Mouse (Mus musculus): ENCODE measurements around the gene Synpr. TPM values are rescaled to one million over a fixed set of nuclear protein-coding genes. Genes with fewer than 3 reads are reported as not detected.
A peak's percentile ranks its signal among the peaks of the same experiment; 100 is the strongest.

The Synpr gene
- polyA plus RNA-seq, 1 experiment from 2014 or later: 15.9 TPM

DNA sequence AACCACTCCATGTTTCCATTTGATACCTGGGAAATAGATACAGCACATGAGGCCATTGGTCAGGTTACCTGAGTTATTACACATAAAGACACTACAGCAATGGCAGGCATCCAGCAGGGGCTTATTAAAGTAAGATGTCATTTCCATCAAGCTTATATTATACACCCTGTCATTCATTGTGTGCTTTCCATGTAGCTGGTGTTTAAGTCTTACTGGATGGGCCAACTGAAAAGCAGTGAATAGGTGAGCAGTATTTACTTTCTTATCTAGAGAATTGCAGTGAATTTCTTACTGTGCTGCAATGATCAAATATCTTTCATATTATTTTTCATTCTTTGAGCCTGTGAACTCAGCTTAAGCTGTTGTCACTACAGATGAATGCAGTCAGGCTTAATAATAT is 287.4 kb downstream of the Synpr start:
- H3K27me3 ChIP-seq (replicated peaks): no peaks in the 10 kb centered on the region
- H3K36me3 ChIP-seq: no peaks in the 10 kb centered on the region
- H3K27ac ChIP-seq: no peak overlapping the region
- no peaks in the 10 kb centered on the region for H3K9me3 ChIP-seq
- no peak overlapping the region for H3K4me3 ChIP-seq
- no peaks in the 10 kb centered on the region for H3K4me1 ChIP-seq
- H3K4me2 ChIP-seq (replicated peaks): no peak overlapping the region
- no peak overlapping the region for H3K9ac ChIP-seq
- ATAC-seq (ENCODE audit: low FRiP score, low read depth): no peak

DNA sequence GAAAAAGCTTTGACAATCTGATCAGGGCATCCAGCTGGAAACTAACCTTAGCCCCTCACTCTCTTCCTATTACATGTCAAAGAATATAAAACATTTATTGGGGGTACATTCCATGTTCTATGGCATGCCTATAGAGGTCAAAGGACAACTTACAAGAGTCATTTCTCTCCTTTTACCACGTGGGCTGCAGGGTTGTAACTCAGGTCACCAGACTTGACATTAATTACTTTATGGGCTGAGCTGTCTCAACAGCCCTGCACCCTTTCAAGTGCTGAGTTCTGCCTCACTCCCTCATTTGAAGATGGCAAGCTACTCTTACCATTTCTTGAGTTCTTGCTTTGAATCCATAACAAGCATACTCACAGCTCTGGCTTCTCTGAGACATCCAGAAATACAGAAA is 287.9 kb downstream of the Synpr start:
- 0% methylated on average over 1 of the region's 1 CpGs for WGBS
- Histone ChIP-seq H3K4me2 (replicated peaks) (no peak overlapping the region), H3K9ac (no peak overlapping the region), H3K36me3 (no peaks in the 10 kb centered on the region), H3K4me3 (no peak overlapping the region), H3K27ac (no peak overlapping the region), H3K4me1 (no peaks in the 10 kb centered on the region), H3K9me3 (no peaks in the 10 kb centered on the region), H3K27me3 (replicated peaks) (no peaks in the 10 kb centered on the region)
- no peak for ATAC-seq (ENCODE audit: low FRiP score, low read depth)

DNA sequence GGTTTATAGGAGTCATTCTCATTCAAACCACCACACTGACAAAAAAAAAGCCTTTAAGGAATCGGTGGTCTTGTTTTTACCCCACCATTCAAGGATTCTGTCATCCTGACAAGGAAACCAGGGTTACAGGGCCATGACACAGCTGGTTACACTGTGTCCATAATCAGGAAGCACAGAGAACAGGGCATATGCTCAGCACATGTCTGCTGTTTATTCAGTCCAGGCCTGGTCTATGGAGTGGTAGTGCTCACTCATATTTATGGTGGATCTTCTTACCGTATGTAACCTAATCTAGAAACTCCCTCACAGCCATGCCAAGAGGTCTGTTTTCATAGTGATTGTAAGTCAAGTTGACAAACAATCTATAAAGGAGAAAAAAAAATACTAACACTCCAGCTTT is 293.5 kb downstream of the Synpr start:
- no peaks in the 10 kb centered on the region for H3K9me3 ChIP-seq
- 81% methylated on average over 2 of the region's 2 CpGs for WGBS
- H3K9ac ChIP-seq: no peak overlapping the region
- no peak overlapping the region for H3K27ac ChIP-seq
- no peaks in the 10 kb centered on the region for H3K4me1 ChIP-seq
- no peak overlapping the region for H3K4me3 ChIP-seq
- H3K4me2 ChIP-seq (replicated peaks): no peak overlapping the region
- ATAC-seq (ENCODE audit: low FRiP score, low read depth): no peak
- H3K27me3 ChIP-seq (replicated peaks): no peaks in the 10 kb centered on the region
- H3K36me3 ChIP-seq: no peaks in the 10 kb centered on the region

DNA sequence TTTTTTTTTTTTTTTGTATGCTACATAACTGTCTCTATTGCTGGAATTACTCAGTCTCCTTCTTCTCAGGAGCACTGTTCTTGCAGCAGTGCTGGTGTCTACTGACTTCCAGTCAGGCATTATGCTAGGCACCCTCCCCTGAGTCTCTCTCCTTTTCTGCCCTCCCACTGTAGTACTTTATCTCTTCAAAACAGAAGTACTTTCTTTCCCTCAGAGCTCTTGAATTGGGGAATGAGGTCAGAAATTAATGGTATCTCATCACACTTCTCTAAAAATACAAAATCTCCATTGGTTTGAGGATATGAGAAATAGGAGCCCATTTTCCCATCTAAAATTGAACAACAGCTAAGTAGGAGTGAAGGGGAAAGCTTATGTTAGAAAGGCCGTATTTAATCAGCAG is 294.2 kb downstream of the Synpr start:
- 93% methylated on average over 1 of the region's 1 CpGs for WGBS
- no peaks in the 10 kb centered on the region for H3K36me3 ChIP-seq
- H3K9me3 ChIP-seq: no peaks in the 10 kb centered on the region
- no peaks in the 10 kb centered on the region for H3K27me3 ChIP-seq (replicated peaks)
- no peaks in the 10 kb centered on the region for H3K4me1 ChIP-seq
- H3K9ac ChIP-seq: no peak overlapping the region
- no peak overlapping the region for H3K27ac ChIP-seq
- no peak for ATAC-seq (ENCODE audit: low FRiP score, low read depth)
- no peak overlapping the region for H3K4me3 ChIP-seq
- H3K4me2 ChIP-seq (replicated peaks): no peak overlapping the region

DNA sequence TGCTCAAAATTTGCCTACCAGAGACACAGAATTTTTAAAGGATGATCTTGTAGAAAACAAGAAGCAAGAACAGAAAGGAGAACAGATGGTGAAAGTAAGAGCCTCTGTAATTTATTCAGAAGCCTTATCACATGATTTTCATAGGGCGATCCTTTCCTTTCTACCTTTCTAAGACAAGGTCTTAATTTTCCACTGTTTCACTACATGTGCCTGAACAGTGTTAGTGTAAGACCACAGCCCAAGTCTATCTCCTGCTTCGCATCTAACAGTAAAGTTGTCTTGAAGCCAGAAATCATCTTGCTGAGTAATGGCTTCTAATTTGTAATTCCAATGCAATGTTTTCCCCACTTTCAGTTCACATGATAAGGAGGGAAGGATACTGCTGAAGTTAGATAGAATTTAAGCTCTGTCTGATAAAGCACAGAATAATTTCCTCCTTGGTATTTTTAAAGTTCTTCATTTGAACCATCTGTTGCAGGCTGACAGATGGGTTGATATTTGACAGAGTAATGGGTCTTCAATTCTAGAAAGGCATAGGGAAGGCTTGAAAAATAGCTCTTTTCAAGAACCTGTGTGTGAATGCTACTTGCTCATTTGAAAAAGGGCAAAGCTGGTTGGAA is 308.9 kb downstream of the Synpr start:
- Histone ChIP-seq H3K4me1 (no peaks in the 10 kb centered on the region), H3K27me3 (replicated peaks) (no peaks in the 10 kb centered on the region), H3K9ac (no peak overlapping the region), H3K9me3 (no peaks in the 10 kb centered on the region), H3K36me3 (no peaks in the 10 kb centered on the region), H3K27ac (no peak overlapping the region), H3K4me2 (replicated peaks) (no peak overlapping the region), H3K4me3 (no peak overlapping the region)
- no peak for ATAC-seq (ENCODE audit: low FRiP score, low read depth)
- 88% methylated on average over 2 of the region's 2 CpGs for WGBS

DNA sequence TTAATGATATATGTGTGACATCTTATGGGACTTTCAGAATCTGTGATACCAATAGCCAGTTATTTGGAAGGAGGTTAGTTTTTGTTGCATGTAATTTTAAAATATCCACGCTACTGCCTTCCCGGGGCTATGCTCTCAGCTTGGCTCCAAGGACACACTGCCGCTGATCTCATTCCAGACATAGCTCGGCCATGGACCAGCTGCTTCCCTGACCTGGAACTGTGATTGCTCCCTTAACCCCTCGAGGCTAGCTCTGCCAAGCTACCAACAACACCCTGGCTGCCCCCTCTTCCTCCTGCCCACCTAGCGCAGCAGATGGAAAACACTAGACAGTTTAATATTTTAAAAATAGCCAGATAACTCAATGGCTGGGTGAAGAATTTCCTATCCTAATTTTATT is 311.7 kb downstream of the Synpr start:
- no peaks in the 10 kb centered on the region for H3K9me3 ChIP-seq
- H3K4me3 ChIP-seq: no peak overlapping the region
- no peak overlapping the region for H3K4me2 ChIP-seq (replicated peaks)
- H3K27ac ChIP-seq: no peak overlapping the region
- H3K9ac ChIP-seq: no peak overlapping the region
- H3K4me1 ChIP-seq: no peaks in the 10 kb centered on the region
- no peaks in the 10 kb centered on the region for H3K36me3 ChIP-seq
- no peak for ATAC-seq (ENCODE audit: low FRiP score, low read depth)
- WGBS: 77% methylated on average over 6 of the region's 6 CpGs
- H3K27me3 ChIP-seq (replicated peaks): no peaks in the 10 kb centered on the region

DNA sequence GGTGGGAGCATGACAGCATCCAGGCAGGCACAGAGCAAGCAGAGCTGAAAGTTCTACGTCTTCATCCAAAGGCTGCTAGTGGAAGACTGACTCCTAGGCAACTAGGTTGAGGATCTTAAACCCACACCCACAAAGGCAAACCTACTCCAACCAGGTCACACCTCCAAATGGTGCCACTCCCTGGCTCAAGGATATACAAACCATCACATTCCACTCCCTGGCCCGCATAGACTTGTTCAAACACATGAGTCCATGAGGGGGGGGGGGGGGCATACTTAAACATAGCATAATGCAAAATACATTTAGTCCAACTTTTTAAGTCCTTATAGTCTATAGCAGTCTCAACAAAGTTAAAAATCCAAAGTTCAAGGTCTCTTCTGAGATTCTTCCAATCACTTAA is 312.6 kb downstream of the Synpr start:
- Histone ChIP-seq H3K9me3 (no peaks in the 10 kb centered on the region), H3K27ac (no peak overlapping the region), H3K4me3 (no peak overlapping the region), H3K27me3 (replicated peaks) (no peaks in the 10 kb centered on the region), H3K9ac (no peak overlapping the region), H3K4me2 (replicated peaks) (no peak overlapping the region), H3K36me3 (no peaks in the 10 kb centered on the region), H3K4me1 (no peaks in the 10 kb centered on the region)
- ATAC-seq (ENCODE audit: low FRiP score, low read depth): no peak
- 93% methylated on average over 2 of the region's 2 CpGs for WGBS

DNA sequence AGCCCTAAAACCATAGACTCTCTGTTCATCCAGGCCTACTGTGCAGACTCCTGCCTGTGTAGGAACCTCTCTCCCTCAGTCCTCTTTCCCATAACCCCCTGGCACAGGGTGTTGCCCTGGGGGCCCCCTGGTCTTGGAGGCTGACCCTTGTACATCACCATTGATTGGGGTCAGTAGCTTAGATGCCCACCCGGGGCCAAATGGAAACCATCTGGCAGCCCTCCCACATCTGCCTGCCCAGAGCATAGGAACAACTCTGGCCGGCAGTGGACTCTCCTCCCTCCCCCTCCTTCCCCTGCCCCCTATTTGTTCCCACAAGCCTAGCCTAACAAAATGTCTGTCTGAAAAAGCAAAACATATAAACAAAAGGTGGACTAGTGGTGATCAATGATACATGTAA is 336.0 kb downstream of the Synpr start:
- no peaks in the 10 kb centered on the region for H3K4me1 ChIP-seq
- H3K36me3 ChIP-seq: no peaks in the 10 kb centered on the region
- no peak overlapping the region for H3K27ac ChIP-seq
- 46% methylated on average over 2 of the region's 2 CpGs for WGBS
- no peak for ATAC-seq (ENCODE audit: low FRiP score, low read depth)
- no peak overlapping the region for H3K4me3 ChIP-seq
- no peak overlapping the region for H3K4me2 ChIP-seq (replicated peaks)
- no peak overlapping the region for H3K9ac ChIP-seq
- no peaks in the 10 kb centered on the region for H3K27me3 ChIP-seq (replicated peaks)
- no peaks in the 10 kb centered on the region for H3K9me3 ChIP-seq

DNA sequence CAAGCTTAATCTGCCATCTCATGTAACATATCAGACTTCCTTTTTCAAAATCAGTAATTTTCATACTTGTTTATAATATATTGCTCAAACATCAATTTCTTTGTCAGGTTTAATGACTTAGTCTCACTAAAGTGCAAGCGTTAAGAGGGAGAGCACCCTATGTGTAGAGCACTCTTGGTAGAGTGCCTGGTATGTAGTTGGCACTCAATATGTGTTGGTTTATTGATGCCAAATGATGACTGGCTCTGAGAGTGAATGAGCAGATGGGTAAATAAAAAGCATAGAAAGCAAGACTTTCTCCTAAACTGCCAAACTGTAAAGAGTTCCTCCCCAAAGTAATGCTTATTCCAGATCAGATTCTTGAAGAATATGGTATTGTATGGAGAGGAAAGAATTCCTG is 365.3 kb downstream of the Synpr start:
- H3K27me3 ChIP-seq (replicated peaks): no peaks in the 10 kb centered on the region
- no peaks in the 10 kb centered on the region for H3K4me1 ChIP-seq
- WGBS: 87% methylated on average over 1 of the region's 1 CpGs
- H3K4me3 ChIP-seq: no peak overlapping the region
- H3K9me3 ChIP-seq: no peaks in the 10 kb centered on the region
- H3K9ac ChIP-seq: no peak overlapping the region
- no peaks in the 10 kb centered on the region for H3K36me3 ChIP-seq
- ATAC-seq (ENCODE audit: low FRiP score, low read depth): no peak
- H3K27ac ChIP-seq: no peak overlapping the region
- H3K4me2 ChIP-seq (replicated peaks): no peak overlapping the region

DNA sequence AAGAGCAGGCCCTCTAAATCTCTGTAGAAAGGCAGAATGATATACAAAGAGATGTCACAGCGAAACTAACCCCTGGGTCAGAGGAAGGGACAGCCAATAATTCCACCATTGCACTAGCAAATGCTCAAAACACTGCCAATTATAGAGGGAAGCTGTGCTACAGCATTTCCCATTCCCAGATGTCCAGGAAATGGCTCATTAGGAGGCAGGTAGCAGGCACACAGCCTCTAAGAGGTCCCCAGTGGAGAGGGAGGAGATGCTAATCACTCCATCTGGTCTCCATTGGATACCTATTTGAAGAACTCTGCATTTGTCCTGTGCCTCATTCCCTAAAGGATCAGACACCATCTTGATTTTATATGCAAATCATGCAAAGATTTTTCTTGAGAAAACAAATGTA is 366.5 kb downstream of the Synpr start:
- no peaks in the 10 kb centered on the region for H3K27me3 ChIP-seq (replicated peaks)
- H3K9me3 ChIP-seq: no peaks in the 10 kb centered on the region
- ATAC-seq (ENCODE audit: low FRiP score, low read depth): no peak
- H3K36me3 ChIP-seq: no peaks in the 10 kb centered on the region
- H3K27ac ChIP-seq: no peak overlapping the region
- no peak overlapping the region for H3K4me2 ChIP-seq (replicated peaks)
- H3K4me3 ChIP-seq: no peak overlapping the region
- no peaks in the 10 kb centered on the region for H3K4me1 ChIP-seq
- 63% methylated on average over 1 of the region's 1 CpGs for WGBS
- no peak overlapping the region for H3K9ac ChIP-seq

DNA sequence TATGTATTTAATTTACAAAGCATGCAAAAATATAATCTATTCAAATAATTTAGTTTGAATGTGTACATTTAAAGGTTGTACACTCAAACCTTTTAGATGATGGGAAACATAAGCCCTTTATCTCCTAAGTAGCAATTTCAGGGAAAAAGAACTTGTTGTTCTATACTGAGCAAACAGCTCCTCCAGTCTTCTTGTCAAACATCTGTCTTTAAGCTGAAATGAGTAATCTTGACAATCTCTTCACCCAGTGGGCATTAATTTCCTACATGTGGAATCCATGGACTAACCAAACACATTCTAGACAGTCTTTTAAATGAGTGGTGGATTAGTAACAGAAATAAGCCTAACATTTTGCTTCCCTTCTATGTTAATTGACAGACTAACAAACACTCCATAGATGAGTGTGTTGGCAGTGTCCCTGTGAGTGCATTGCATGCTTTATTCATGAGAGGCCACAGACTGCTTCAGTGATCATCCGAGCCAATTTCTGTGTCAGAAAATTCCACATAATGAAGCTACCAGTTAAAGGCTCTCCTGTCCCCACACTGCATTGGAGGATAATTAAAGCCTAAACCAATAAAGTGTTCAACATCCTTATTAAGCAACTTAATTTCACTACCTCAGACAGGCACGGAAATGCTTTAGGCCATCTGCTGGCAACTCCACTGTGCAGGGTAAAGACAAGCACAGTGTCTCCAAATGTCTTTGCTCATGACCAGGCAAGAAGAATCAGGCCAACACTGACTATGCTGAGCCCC is 367.1 kb downstream of the Synpr start:
- no peaks in the 10 kb centered on the region for H3K9me3 ChIP-seq
- no peaks in the 10 kb centered on the region for H3K36me3 ChIP-seq
- no peak overlapping the region for H3K4me3 ChIP-seq
- no peak overlapping the region for H3K4me2 ChIP-seq (replicated peaks)
- no peak overlapping the region for H3K27ac ChIP-seq
- no peak overlapping the region for H3K9ac ChIP-seq
- no peaks in the 10 kb centered on the region for H3K27me3 ChIP-seq (replicated peaks)
- peak; percentile 44; the same call in 1 of the 2 replicates for ATAC-seq (ENCODE audit: low FRiP score, low read depth)
- no peaks in the 10 kb centered on the region for H3K4me1 ChIP-seq
- 74% methylated on average over 2 of the region's 2 CpGs for WGBS
